Mouse (Mus musculus) small intestine, adult 2 months (tissue): Measurements from ENCODE around the gene Gm20388.

ENCODE experiments used
- CTCF ChIP-seq: fragments of 200-500 bp; IDR thresholded peaks from 2 replicates; pipeline ENCODE4 v1.5.1; 2012; ENCODE audit warnings: low read depth, mild to moderate bottlenecking, control low read depth, inconsistent platforms, low read length, moderate library complexity, mixed read lengths; ENCODE audit not compliant: insufficient replicate concordance, insufficient read length; ENCODE audit errors: extremely low read depth
- POLR2A ChIP-seq: fragments of 200-500 bp; IDR thresholded peaks from 2 replicates; pipeline ENCODE4 v1.6.1; 2012; ENCODE audit warnings: low read depth, mild to moderate bottlenecking, control low read depth, inconsistent platforms, low read length, moderate library complexity

GRCm38 (mm10) chr8:122779255-122779654, 2868.6 kb downstream of the Gm20388 start:
- no peak for TF ChIP-seq CTCF
- TF ChIP-seq POLR2A, result no peak
